Mouse (Mus musculus) heart, embryonic 15.5 days (tissue): ENCODE measurements at regions not wholly inside any gene's neighbourhood (a gene's known extent, or its start where the extent isn't known, plus 50 kb on each side); places are given as distances from the start of the nearest gene placed in this dataset.
"Not testable (repeated sequence)": the region's sequence is repeated elsewhere in the genome, so short reads cannot be mapped to it uniquely, and the experiment has no call there.

Experiments
- ATAC-seq: fragments of 200-750 bp; cut with Nextera tagmentation; replicated peaks from 2 replicates; pipeline ENCODE4 v1.8.0; 2017; ENCODE audit warnings: low read depth, moderate TSS enrichment; ENCODE audit not compliant: insufficient number of reproducible peaks, insufficient read depth, low FRiP score
- H3K27ac ChIP-seq: fragments of 300-500 bp; sonication (generic); 2 replicates; pipeline ENCODE4 v1.5.1; 2015; ENCODE audit warnings: mild to moderate bottlenecking, inconsistent platforms
- H3K27me3 ChIP-seq: fragments of 300-500 bp; sonication (generic); 2 replicates; pipeline ENCODE4 v1.6.1; 2015; ENCODE audit warnings: inconsistent platforms
- H3K36me3 ChIP-seq: fragments of 300-500 bp; sonication (generic); 2 replicates; pipeline ENCODE4 v1.6.1; 2015; ENCODE audit warnings: mild to moderate bottlenecking, inconsistent platforms
- H3K4me1 ChIP-seq: fragments of 300-500 bp; sonication (generic); replicated peaks from 2 replicates; pipeline ENCODE4 v1.6.1; 2015; ENCODE audit warnings: inconsistent platforms
- H3K4me2 ChIP-seq: fragments of 300-500 bp; sonication (generic); 2 replicates; pipeline ENCODE4 v1.6.1; 2015; ENCODE audit warnings: inconsistent platforms, mild to moderate bottlenecking, moderate library complexity
- H3K4me3 ChIP-seq: fragments of 300-500 bp; sonication (generic); 2 replicates; pipeline ENCODE4 v1.5.1; 2015; ENCODE audit warnings: mild to moderate bottlenecking, inconsistent platforms
- H3K9ac ChIP-seq: fragments of 300-500 bp; sonication (generic); 2 replicates; pipeline ENCODE4 v1.6.1; 2015; ENCODE audit warnings: mild to moderate bottlenecking, inconsistent platforms
- H3K9me3 ChIP-seq: fragments of 300-500 bp; sonication (generic); replicated peaks from 2 replicates; pipeline ENCODE4 v1.6.1; 2016; ENCODE audit warnings: inconsistent platforms
- WGBS: fragments of 180-500 bp; shearing (Covaris S2); methylation state at CpG from one replicate; pipeline ENCODE4 v1.1.7; 2015; ENCODE audit warnings: mixed read lengths; 5-methylcytosine and 5-hydroxymethylcytosine counted together

DNA sequence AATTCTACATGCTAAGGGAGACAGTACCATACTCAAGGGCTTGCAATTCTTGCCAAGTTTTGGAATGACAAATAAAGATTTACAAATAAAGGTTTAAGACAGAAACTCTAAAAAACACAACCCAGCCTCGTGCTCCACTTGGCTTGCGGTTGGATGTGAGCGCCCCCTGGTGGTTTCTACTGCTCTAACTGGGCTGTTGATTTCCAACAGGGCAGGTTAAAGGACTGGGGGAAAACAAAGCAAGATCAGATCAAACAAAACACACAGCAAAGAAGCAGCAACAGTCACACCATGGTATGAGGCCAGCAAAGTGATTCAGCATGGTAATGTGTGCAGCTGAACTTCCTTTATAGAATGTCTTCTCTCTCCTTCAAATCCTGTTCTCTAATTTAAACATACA is 339.2 kb downstream of the Adam3 start:
- no peak for ATAC-seq
- WGBS, result 5% methylated on average over 3 of the region's 3 CpGs
- no peak overlapping the region for H3K4me2 ChIP-seq

DNA sequence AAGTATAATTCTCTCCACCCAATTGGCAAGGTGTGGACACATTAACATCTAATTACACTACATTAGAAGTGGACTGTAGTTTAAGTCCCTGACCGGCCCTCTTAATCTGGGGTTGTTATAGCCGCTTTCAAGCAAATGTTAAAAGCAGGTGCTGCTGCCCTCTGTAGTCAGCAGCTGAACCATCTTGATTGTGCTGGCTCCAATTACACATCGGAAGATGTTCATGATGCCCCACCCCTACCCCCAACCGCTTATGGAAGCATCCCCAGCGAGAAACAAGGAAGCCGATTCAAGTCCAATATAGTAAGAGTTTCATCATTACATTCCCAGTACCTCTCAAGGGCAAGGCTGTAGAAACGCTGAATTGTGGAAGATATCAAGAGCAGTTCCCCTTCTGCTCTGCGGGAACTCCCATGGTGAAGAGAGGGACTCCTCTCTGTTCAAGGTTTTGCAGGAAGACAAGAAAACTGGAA is 341.7 kb downstream of the Adam3 start:
- Histone ChIP-seq H3K27me3 (no peaks in the 10 kb centered on the region), H3K27ac (no peak overlapping the region), H3K9me3 (no peaks in the 10 kb centered on the region), H3K4me3 (no peak overlapping the region), H3K4me1 (no peaks in the 10 kb centered on the region), H3K36me3 (no peaks in the 10 kb centered on the region), H3K9ac (no peak overlapping the region), H3K4me2 (no peak overlapping the region)
- no peak for ATAC-seq
- 68% methylated on average over 8 of the region's 8 CpGs for WGBS

More for the DNA sequence above, 339.2 kb downstream of the Adam3 start:
- H3K27ac ChIP-seq, result no peak overlapping the region
- no peaks in the 10 kb centered on the region for H3K27me3 ChIP-seq
- no peaks in the 10 kb centered on the region for H3K4me1 ChIP-seq
- H3K36me3 ChIP-seq, result no peaks in the 10 kb centered on the region
- H3K4me3 ChIP-seq, result no peak overlapping the region
- H3K9me3 ChIP-seq, result no peaks in the 10 kb centered on the region
- no peak overlapping the region for H3K9ac ChIP-seq

DNA sequence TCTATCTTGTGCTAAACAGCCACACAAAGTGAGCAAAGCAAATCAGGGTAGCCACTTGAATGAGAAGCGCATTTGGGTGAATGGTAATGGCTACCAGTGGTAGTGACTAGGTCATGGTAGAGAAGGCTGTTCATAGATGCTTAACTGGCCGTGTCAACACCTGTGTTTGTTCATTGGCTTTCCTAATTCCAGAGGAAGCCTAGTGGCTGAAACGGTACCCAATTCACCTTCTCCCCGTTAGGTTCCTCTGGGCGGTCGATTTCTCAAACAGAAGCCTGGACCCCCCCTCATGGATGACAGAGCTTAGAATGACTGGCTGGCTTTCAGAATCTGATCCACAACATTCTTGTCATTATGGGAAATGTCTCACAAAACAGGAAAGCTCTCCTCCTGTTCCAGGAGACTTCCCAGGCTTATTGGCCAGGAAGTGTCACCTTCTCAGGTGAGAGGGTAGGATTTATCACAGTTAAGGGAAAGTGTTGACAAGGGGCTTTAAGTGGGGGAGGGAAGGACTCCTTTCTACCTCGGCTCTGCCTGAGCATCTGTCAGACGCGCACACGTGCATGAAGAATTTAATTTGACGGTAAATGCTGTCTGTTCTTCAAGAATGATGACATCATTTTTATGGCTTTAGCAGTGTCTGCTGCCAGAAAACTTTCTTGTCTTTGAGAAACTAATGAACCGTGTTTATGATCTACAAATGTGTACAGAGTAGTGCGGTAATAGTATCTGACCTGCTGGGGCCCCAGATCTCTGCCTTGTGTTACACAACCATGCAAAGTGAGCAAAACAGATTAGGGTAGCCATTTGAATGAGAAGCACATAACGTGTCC is 342.3 kb downstream of the Adam3 start:
- H3K27ac ChIP-seq, result no peak overlapping the region
- WGBS, result 54% methylated on average over 14 of the region's 14 CpGs
- H3K4me3 ChIP-seq, result no peak overlapping the region
- ATAC-seq, result no peak
- no peaks in the 10 kb centered on the region for H3K9me3 ChIP-seq
- no peak overlapping the region for H3K4me2 ChIP-seq
- no peak overlapping the region for H3K9ac ChIP-seq
- H3K4me1 ChIP-seq, result no peaks in the 10 kb centered on the region
- H3K27me3 ChIP-seq, result no peaks in the 10 kb centered on the region
- no peaks in the 10 kb centered on the region for H3K36me3 ChIP-seq

GRCm38 (mm10) chr8:24381666-24382253 is 343.9 kb downstream of the Adam3 start:
- Histone ChIP-seq H3K4me2 (no peak overlapping the region), H3K9ac (no peak overlapping the region), H3K4me3 (no peak overlapping the region), H3K36me3 (no peaks in the 10 kb centered on the region), H3K9me3 (no peaks in the 10 kb centered on the region), H3K27me3 (no peaks in the 10 kb centered on the region), H3K27ac (no peak overlapping the region), H3K4me1 (no peaks in the 10 kb centered on the region)
- 67% methylated on average over 3 of the region's 3 CpGs for WGBS
- ATAC-seq, result no peak

GRCm38 (mm10) chr8:24378070-24378469 is 347.6 kb downstream of the Adam3 start:
- H3K36me3 ChIP-seq, result no peaks in the 10 kb centered on the region
- H3K4me2 ChIP-seq, result no peak overlapping the region
- H3K27me3 ChIP-seq, result no peaks in the 10 kb centered on the region

DNA sequence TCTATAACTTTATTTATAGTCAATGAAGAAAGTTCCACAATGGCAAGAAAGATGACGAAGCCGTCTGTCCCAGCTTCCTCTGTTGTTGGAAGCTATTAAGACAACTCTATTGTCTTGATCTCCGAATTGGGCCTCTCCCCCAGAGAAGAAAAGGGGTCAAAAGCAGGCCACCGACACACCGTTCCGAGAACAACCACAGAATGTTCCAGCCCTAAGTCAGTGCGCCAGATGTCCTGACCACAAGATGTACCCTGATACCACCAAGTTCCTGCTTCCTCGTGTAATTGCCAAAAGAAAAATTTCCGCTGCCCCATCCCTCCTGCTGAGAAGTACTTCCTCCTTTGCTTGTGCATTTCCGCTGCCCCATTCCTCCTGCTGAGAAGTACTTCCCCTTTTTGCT is 348.8 kb downstream of the Adam3 start:
- not testable (repeated sequence) for H3K4me3 ChIP-seq, H3K4me1 ChIP-seq, ATAC-seq, H3K4me2 ChIP-seq, H3K27ac ChIP-seq, H3K27me3 ChIP-seq, H3K36me3 ChIP-seq, H3K9me3 ChIP-seq, H3K9ac ChIP-seq
- WGBS, result 90% methylated on average over 10 of the region's 10 CpGs

More at GRCm38 (mm10) chr8:24378070-24378469, 347.6 kb downstream of the Adam3 start:
- Histone ChIP-seq H3K4me3 (no peak overlapping the region), H3K27ac (no peak overlapping the region), H3K9ac (no peak overlapping the region), H3K4me1 (no peaks in the 10 kb centered on the region), H3K9me3 (no peaks in the 10 kb centered on the region)
- no peak for ATAC-seq

- Histone ChIP-seq H3K27me3 (no peaks in the 10 kb centered on the region), H3K9me3 (no peaks in the 10 kb centered on the region), H3K4me1 (no peaks in the 10 kb centered on the region), H3K4me3 (no peak overlapping the region), H3K4me2 (no peak overlapping the region), H3K9ac (no peak overlapping the region), H3K36me3 (no peaks in the 10 kb centered on the region), H3K27ac (no peak overlapping the region)
- ATAC-seq, result no peak
- 74% methylated on average over 1 of the region's 1 CpGs for WGBS
Measured at GRCm38 (mm10) chr8:24374503-24374902, 351.1 kb downstream of the Adam3 start.

DNA sequence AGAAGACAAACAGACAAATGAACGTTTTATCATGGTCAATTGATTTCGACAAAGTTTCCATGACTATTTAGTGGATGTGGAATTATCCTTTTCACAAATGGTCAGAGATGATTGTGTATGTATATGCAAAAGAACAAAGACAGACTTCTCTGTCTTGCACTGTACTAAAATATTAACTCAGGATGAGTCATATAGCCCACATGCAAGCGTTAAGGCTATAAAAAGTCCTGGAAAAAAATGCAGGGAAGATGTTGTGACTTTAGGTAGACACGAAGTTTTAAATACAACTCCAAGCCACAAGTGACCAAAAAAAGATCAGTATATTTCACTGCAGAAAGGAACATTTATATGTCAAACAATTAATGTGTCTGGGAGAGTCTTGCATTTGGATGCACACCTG is 353.6 kb downstream of the Adam3 start:
- Histone ChIP-seq H3K9me3 (no peaks in the 10 kb centered on the region), H3K9ac (no peak overlapping the region), H3K27ac (no peak overlapping the region), H3K4me3 (no peak overlapping the region), H3K4me2 (no peak overlapping the region), H3K27me3 (no peaks in the 10 kb centered on the region), H3K36me3 (no peaks in the 10 kb centered on the region), H3K4me1 (no peaks in the 10 kb centered on the region)
- 73% methylated on average over 4 of the region's 4 CpGs for WGBS
- ATAC-seq, result no peak

DNA sequence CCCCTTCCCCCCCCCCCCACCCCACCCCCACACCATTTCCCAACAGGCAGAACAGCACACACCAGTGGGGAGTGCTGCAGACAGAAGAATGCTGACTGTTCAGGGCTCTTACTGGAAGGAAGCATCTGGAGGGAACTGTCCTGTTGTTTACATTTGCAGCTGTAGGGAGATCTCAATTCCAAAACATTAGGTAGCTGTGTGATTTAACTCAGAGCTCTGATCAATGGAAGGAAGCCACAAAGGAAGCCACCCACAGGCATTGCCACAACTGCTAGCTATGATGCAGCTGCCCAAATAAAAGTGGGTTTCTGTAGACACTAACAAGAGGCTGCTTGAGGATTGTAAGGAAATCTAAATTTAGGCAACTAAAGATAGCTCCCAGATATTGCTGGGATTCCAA is 359.7 kb downstream of the Adam3 start:
- H3K27me3 ChIP-seq, result no peaks in the 10 kb centered on the region
- no peak for ATAC-seq
- H3K4me1 ChIP-seq, result peaks cover 14% of the 10 kb centered on the region
- H3K27ac ChIP-seq, result no peak overlapping the region
- H3K4me2 ChIP-seq, result no peak overlapping the region
- H3K9ac ChIP-seq, result no peak overlapping the region
- H3K9me3 ChIP-seq, result no peaks in the 10 kb centered on the region
- H3K36me3 ChIP-seq, result no peaks in the 10 kb centered on the region
- no peak overlapping the region for H3K4me3 ChIP-seq

DNA sequence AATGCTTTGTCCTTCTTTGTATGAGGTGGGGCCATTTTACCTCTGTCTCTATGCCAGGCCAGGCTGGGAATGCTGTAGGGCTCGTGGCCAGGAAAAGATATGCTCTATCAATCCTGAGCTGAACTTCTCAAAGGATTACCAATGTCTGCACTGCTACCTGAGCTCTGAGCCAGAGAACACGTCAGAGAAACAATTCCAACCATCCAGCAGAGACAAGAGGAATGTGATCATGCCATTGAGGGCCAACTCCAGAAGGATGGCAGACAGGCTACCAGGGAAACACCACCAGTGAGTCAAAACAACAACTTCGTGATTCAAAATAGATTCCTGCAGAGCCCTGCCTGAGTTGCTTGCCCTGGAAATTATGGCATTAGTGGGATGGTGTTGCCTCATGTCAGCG is 361.0 kb downstream of the Adam3 start:
- no peaks in the 10 kb centered on the region for H3K9me3 ChIP-seq
- 41% methylated on average over 4 of the region's 4 CpGs for WGBS
- H3K27ac ChIP-seq, result peak overlapping the region; percentile 67; the same call in 1 of the 2 replicates
- no peak overlapping the region for H3K4me3 ChIP-seq
- no peak overlapping the region for H3K9ac ChIP-seq
- no peak overlapping the region for H3K4me2 ChIP-seq
- H3K27me3 ChIP-seq, result no peaks in the 10 kb centered on the region
- peak; percentile 55; the same call in 1 of the 2 replicates for ATAC-seq
- no peaks in the 10 kb centered on the region for H3K36me3 ChIP-seq
- H3K4me1 ChIP-seq, result peaks cover 14% of the 10 kb centered on the region

DNA sequence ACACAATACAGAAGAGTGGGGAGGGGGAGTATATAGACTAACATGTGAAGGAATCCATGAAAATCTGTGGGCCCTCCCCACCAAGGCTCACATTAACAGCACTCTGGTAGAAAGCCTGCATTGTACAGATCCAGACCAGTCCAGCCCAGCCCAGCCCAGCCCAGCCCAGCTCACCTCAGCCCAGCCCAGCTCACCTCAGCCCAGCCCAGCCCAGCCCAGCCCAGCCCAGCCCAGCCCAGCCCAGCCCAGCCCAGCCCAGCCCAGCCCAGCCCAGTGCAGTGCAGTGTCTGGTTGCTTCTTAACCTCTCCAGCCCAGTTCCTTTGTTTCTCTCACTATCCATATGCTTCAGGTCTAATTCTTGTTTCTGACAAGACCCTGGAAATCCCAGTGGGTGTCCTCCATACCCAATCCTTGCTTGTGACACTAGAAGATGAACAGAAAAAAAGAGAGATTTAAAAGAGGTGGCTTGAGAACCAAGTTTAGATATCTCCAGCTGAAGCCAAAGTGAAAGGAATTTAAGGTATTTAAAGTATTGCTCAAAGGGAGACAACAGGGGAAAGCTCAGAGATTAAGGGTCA is 366.5 kb downstream of the Adam3 start:
- Histone ChIP-seq H3K4me2 (no peak overlapping the region), H3K4me1 (peaks cover 1% of the 10 kb centered on the region), H3K27me3 (no peaks in the 10 kb centered on the region), H3K27ac (no peak overlapping the region), H3K4me3 (no peak overlapping the region), H3K9ac (no peak overlapping the region), H3K36me3 (no peaks in the 10 kb centered on the region), H3K9me3 (no peaks in the 10 kb centered on the region)
- ATAC-seq, result no peak

DNA sequence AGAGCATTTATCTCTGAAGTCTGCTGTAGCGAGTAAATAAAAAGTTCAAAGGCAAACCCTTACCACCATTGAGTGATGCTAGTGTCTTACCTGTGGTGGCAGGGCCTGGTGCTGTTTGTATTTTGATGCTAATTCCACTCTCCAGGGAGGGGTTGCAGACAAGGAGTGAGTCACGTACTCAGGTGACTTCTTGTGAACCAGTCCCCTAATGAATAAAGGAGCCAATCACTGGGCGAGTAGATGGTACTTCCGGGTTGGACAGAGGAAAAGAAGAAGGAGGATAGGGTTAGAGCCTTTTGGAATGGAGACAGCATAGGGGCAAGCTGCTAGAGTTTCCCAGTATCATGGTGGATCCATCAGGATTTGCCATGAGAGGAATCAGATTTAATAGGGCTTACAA is 370.5 kb downstream of the Adam3 start:
- Histone ChIP-seq H3K9ac (no peak overlapping the region), H3K4me3 (no peak overlapping the region), H3K27ac (no peak overlapping the region), H3K4me1 (peaks cover 4% of the 10 kb centered on the region), H3K36me3 (no peaks in the 10 kb centered on the region), H3K27me3 (no peaks in the 10 kb centered on the region), H3K4me2 (no peak overlapping the region), H3K9me3 (no peaks in the 10 kb centered on the region)
- no peak for ATAC-seq
- WGBS, result 82% methylated on average over 4 of the region's 4 CpGs
